Mouse (Mus musculus): ENCODE results near the gene Tmem72. TPM values are rescaled to one million over a fixed set of nuclear protein-coding genes. Genes with fewer than 3 reads are reported as not detected.

Tmem72 gene
- polyA plus RNA-seq, 1 experiment from 2014 or later, result 23.5 TPM

GRCm38 (mm10) chr6:116676355-116676913, 40.3 kb downstream of the Tmem72 start:
- H3K36me3 ChIP-seq (ENCODE audit: insufficient read depth, low read length), result no peaks in the 10 kb centered on the region
- WGBS, result 52% methylated on average over 10 of the region's 10 CpGs
- peaks cover 5% of the 10 kb centered on the region for H3K4me1 ChIP-seq (replicated peaks; ENCODE audit: insufficient read depth, low read length)
- DNase-seq (ENCODE audit: low spot score), result peak; percentile 44
- no peak overlapping the region for H3K4me3 ChIP-seq (replicated peaks; ENCODE audit: low read depth, low read length)
- H3K27ac ChIP-seq, result no peak overlapping the region
- H3K9ac ChIP-seq (ENCODE audit: low read depth, low read length), result no peak overlapping the region
- H3K4me2 ChIP-seq (ENCODE audit: low read length), result no peak overlapping the region
- H3K27me3 ChIP-seq (ENCODE audit: insufficient read depth, low read length), result no peaks in the 10 kb centered on the region
- ATAC-seq (replicated peaks; ENCODE audit: low FRiP score, low read depth), result no peak
- no peaks in the 10 kb centered on the region for H3K9me3 ChIP-seq (replicated peaks; ENCODE audit: low read length)
- no peak for TF ChIP-seq CTCF (IDR thresholded peaks at IDR 0.05; ENCODE audit: low read depth)

- H3K9me3 ChIP-seq (replicated peaks; ENCODE audit: low read length), result no peaks in the 10 kb centered on the region
- peak overlapping the region; percentile 92 for H3K4me2 ChIP-seq (ENCODE audit: low read length)
- H3K36me3 ChIP-seq (ENCODE audit: insufficient read depth, low read length), result no peaks in the 10 kb centered on the region
- H3K4me1 ChIP-seq (replicated peaks; ENCODE audit: insufficient read depth, low read length), result peaks cover 11% of the 10 kb centered on the region
- peak overlapping the region; percentile 50 for H3K9ac ChIP-seq (ENCODE audit: low read depth, low read length)
- H3K27ac ChIP-seq, result 0 out of 2 replicates have a peak overlapping the region, but pooled peaks have one; percentile 2
- TF ChIP-seq CTCF (IDR thresholded peaks at IDR 0.05; ENCODE audit: low read depth), result no peak
- WGBS, result 15% methylated on average over 16 of the region's 16 CpGs
- peak overlapping the region; percentile 45 for H3K4me3 ChIP-seq (replicated peaks; ENCODE audit: low read depth, low read length)
- DNase-seq (ENCODE audit: low spot score) (no peak), ATAC-seq (replicated peaks; ENCODE audit: low FRiP score, low read depth) (no peak)
- H3K27me3 ChIP-seq (ENCODE audit: insufficient read depth, low read length), result no peaks in the 10 kb centered on the region
Measured at GRCm38 (mm10) chr6:116674283-116674886, 42.3 kb downstream of the Tmem72 start.

- Histone ChIP-seq H3K27me3 (ENCODE audit: insufficient read depth, low read length) (no peaks in the 10 kb centered on the region), H3K4me1 (replicated peaks; ENCODE audit: insufficient read depth, low read length) (peaks cover 11% of the 10 kb centered on the region), H3K36me3 (ENCODE audit: insufficient read depth, low read length) (no peaks in the 10 kb centered on the region), H3K27ac (0 out of 2 replicates have a peak within 1 kb of the TSS, but pooled peaks have one; percentile 2), H3K4me2 (ENCODE audit: low read length) (peak within 1 kb of the TSS; percentile 92), H3K9me3 (replicated peaks; ENCODE audit: low read length) (no peaks in the 10 kb centered on the region), H3K4me3 (replicated peaks; ENCODE audit: low read depth, low read length) (peak within 1 kb of the TSS; percentile 45), H3K9ac (ENCODE audit: low read depth, low read length) (peak within 1 kb of the TSS; percentile 50)
- peak; percentile 88 for ATAC-seq (replicated peaks; ENCODE audit: low FRiP score, low read depth)
- under 1% methylated on average over 44 of the region's 44 CpGs for WGBS
- DNase-seq (ENCODE audit: low spot score), result peak; percentile 84
- TF ChIP-seq CTCF (IDR thresholded peaks at IDR 0.05; ENCODE audit: low read depth), result no peak
Measured at GRCm38 (mm10) chr6:116673471-116674282, 43.0 kb downstream of the Tmem72 start, which contains the start of gene Rassf4. TSS of gene Rassf4 (minus strand) at chr6:116673952.

- H3K9ac ChIP-seq (ENCODE audit: low read depth, low read length), result no peak overlapping the region
- no peak for TF ChIP-seq CTCF (IDR thresholded peaks at IDR 0.05; ENCODE audit: low read depth)
- H3K36me3 ChIP-seq (ENCODE audit: insufficient read depth, low read length), result no peaks in the 10 kb centered on the region
- H3K4me1 ChIP-seq (replicated peaks; ENCODE audit: insufficient read depth, low read length), result peaks cover 11% of the 10 kb centered on the region
- no peak for ATAC-seq (replicated peaks; ENCODE audit: low FRiP score, low read depth)
- DNase-seq (ENCODE audit: low spot score), result no peak
- H3K27me3 ChIP-seq (ENCODE audit: insufficient read depth, low read length), result 0 out of 2 replicates have a peak, but pooled peaks cover 3% of the 10 kb centered on the region
- H3K4me2 ChIP-seq (ENCODE audit: low read length), result no peak overlapping the region
- H3K9me3 ChIP-seq (replicated peaks; ENCODE audit: low read length), result no peaks in the 10 kb centered on the region
- H3K4me3 ChIP-seq (replicated peaks; ENCODE audit: low read depth, low read length), result no peak overlapping the region
- H3K27ac ChIP-seq, result no peak overlapping the region
- WGBS, result 82% methylated on average over 5 of the region's 5 CpGs
Measured at GRCm38 (mm10) chr6:116672349-116672748, 44.4 kb downstream of the Tmem72 start.

- no peak for ATAC-seq (replicated peaks; ENCODE audit: low FRiP score, low read depth)
Measured at GRCm38 (mm10) chr6:116671768-116672167, 44.9 kb downstream of the Tmem72 start.

GRCm38 (mm10) chr6:116671031-116671430, 45.7 kb downstream of the Tmem72 start:
- H3K4me2 ChIP-seq (ENCODE audit: low read length), result no peak overlapping the region
- WGBS, result 23% methylated on average over 5 of the region's 5 CpGs
- no peaks in the 10 kb centered on the region for H3K36me3 ChIP-seq (ENCODE audit: insufficient read depth, low read length)
- H3K27ac ChIP-seq, result no peak overlapping the region
- no peaks in the 10 kb centered on the region for H3K9me3 ChIP-seq (replicated peaks; ENCODE audit: low read length)
- H3K27me3 ChIP-seq (ENCODE audit: insufficient read depth, low read length), result 0 out of 2 replicates have a peak, but pooled peaks cover 3% of the 10 kb centered on the region
- ATAC-seq (replicated peaks; ENCODE audit: low FRiP score, low read depth), result peak; percentile 14; the same call in 1 of the 2 replicates
- no peak overlapping the region for H3K4me3 ChIP-seq (replicated peaks; ENCODE audit: low read depth, low read length)
- DNase-seq (ENCODE audit: low spot score), result no peak
- no peak overlapping the region for H3K9ac ChIP-seq (ENCODE audit: low read depth, low read length)
- peak; percentile 18; the same call in 1 of the 2 replicates for TF ChIP-seq CTCF (IDR thresholded peaks at IDR 0.05; ENCODE audit: low read depth)
- peaks cover 11% of the 10 kb centered on the region for H3K4me1 ChIP-seq (replicated peaks; ENCODE audit: insufficient read depth, low read length)

More at GRCm38 (mm10) chr6:116671768-116672167, 44.9 kb downstream of the Tmem72 start:
- peaks cover 11% of the 10 kb centered on the region for H3K4me1 ChIP-seq (replicated peaks; ENCODE audit: insufficient read depth, low read length)
- 86% methylated on average over 4 of the region's 4 CpGs for WGBS
- H3K9me3 ChIP-seq (replicated peaks; ENCODE audit: low read length), result no peaks in the 10 kb centered on the region
- H3K36me3 ChIP-seq (ENCODE audit: insufficient read depth, low read length), result no peaks in the 10 kb centered on the region
- H3K4me2 ChIP-seq (ENCODE audit: low read length), result no peak overlapping the region
- DNase-seq (ENCODE audit: low spot score), result no peak
- no peak overlapping the region for H3K27ac ChIP-seq
- H3K27me3 ChIP-seq (ENCODE audit: insufficient read depth, low read length), result 0 out of 2 replicates have a peak, but pooled peaks cover 3% of the 10 kb centered on the region
- no peak for TF ChIP-seq CTCF (IDR thresholded peaks at IDR 0.05; ENCODE audit: low read depth)
- no peak overlapping the region for H3K4me3 ChIP-seq (replicated peaks; ENCODE audit: low read depth, low read length)
- no peak overlapping the region for H3K9ac ChIP-seq (ENCODE audit: low read depth, low read length)
